Mouse (Mus musculus): ENCODE data around the gene Mybpc1. TPM values are rescaled to one million over a fixed set of nuclear protein-coding genes. Genes with fewer than 3 reads are reported as not detected.

Gene Mybpc1
- polyA plus RNA-seq (2015; fragmentation: Nextera tagmentation; extraction: Ambion mirVana): 8.4 and 17.8 TPM in 2 replicates

DNA sequence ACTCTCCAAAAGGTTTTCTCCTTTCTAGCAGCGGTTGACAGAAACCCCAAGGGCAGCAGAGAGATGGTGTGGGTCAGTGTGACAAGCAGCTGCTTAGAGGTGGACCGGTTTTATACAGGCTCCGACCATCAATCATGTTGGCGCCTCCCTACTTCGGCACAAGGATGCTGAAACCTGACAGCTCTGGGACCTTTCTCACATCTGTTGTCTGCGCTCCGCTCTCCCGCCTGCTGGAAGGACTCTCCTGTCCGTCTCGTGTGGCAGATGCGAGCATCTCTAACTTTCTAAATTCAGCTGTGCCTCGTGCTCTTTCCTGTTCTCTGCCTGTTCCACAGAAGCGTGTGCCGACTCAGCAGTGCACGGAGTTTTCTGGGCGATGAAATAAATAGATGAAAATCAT is at the start of gene Mybpc1:
Gene Mybpc1, minus strand, starts transcription at position 210 of the 400 bp plus-strand sequence.
- Histone ChIP-seq H3K4me3 (replicated peaks) (0 out of 2 replicates have a peak within 1 kb of the TSS, but pooled peaks have one; percentile 13), H3K36me3 (no peaks in the 10 kb centered on the region), H3K9me3 (replicated peaks) (no peaks in the 10 kb centered on the region), H3K27me3 (no peaks in the 10 kb centered on the region), H3K4me1 (0 out of 2 replicates have a peak, but pooled peaks cover 12% of the 10 kb centered on the region), H3K27ac (no peak within 1 kb of the TSS), H3K9ac (no peak within 1 kb of the TSS), H3K4me2 (peak within 1 kb of the TSS; percentile 41)
- WGBS: 11% methylated on average over 16 of the region's 16 CpGs
- ATAC-seq (replicated peaks; ENCODE audit: low FRiP score): peak; percentile 91

DNA sequence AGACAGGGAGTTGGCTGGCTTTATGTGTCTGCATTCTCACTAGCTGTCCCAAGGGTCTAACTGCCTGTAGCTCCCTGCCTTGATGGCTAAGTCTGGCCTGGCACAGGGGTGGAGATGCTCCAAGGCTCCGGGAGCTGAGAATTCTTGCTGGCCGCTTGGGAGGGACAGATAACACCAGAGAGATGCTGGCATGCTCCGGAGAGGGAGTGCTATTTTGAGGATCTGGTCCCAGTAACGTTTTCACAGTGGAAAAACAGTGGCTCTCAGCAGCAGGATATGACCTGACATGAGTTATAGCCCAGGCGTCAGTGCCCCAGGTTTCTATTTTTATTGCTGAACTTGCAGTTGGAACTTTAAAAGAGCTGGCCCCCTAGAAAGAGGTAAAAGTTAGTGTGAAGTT is 40.5 kb upstream of the Mybpc1 start:
- ATAC-seq (replicated peaks; ENCODE audit: low FRiP score): peak; percentile 75
- H3K4me3 ChIP-seq (replicated peaks): no peak overlapping the region
- no peak overlapping the region for H3K9ac ChIP-seq
- H3K4me1 ChIP-seq: peaks cover 5% of the 10 kb centered on the region; the same call in 1 of the 2 replicates
- no peaks in the 10 kb centered on the region for H3K27me3 ChIP-seq
- no peak overlapping the region for H3K4me2 ChIP-seq
- no peaks in the 10 kb centered on the region for H3K9me3 ChIP-seq (replicated peaks)
- 0 out of 2 replicates have a peak overlapping the region, but pooled peaks have one; percentile 22 for H3K27ac ChIP-seq
- WGBS: 14% methylated on average over 5 of the region's 5 CpGs
- no peaks in the 10 kb centered on the region for H3K36me3 ChIP-seq

DNA sequence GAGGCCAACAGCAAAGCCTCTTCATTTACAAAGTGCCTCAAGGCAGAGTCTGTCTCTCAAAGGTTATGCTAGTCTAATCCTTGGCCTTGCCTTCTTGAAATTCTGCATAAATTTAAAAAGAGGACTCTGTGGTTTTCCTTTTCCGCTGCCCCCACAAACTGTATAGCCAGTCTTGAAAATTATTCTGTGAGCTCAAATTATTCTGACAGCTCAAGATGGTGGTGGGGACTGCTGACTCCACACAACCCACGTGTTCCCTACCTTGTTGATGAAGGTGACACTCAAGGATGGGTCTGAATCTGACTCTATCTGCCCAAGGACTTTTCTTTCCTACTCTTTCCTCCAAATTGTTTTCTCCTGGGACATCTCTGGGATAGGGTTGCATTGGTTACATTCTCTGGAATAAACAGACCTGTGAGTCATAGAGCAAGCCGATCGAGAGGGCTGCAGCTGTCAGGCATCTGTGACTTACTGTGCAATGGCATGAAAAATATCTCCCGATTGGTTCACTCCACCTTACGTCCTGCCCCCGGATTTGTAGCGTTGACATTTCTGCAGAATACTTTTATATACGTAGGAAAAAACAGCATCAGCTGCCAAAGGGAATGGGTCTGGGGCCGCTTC is 26.5 kb upstream of the Mybpc1 start:
- H3K4me3 ChIP-seq (replicated peaks): no peak overlapping the region
- no peaks in the 10 kb centered on the region for H3K4me1 ChIP-seq
- no peak overlapping the region for H3K27ac ChIP-seq
- H3K36me3 ChIP-seq: no peaks in the 10 kb centered on the region
- no peaks in the 10 kb centered on the region for H3K27me3 ChIP-seq
- no peaks in the 10 kb centered on the region for H3K9me3 ChIP-seq (replicated peaks)
- no peak overlapping the region for H3K4me2 ChIP-seq
- ATAC-seq (replicated peaks; ENCODE audit: low FRiP score): no peak
- WGBS: 60% methylated on average over 10 of the region's 10 CpGs
- no peak overlapping the region for H3K9ac ChIP-seq

DNA sequence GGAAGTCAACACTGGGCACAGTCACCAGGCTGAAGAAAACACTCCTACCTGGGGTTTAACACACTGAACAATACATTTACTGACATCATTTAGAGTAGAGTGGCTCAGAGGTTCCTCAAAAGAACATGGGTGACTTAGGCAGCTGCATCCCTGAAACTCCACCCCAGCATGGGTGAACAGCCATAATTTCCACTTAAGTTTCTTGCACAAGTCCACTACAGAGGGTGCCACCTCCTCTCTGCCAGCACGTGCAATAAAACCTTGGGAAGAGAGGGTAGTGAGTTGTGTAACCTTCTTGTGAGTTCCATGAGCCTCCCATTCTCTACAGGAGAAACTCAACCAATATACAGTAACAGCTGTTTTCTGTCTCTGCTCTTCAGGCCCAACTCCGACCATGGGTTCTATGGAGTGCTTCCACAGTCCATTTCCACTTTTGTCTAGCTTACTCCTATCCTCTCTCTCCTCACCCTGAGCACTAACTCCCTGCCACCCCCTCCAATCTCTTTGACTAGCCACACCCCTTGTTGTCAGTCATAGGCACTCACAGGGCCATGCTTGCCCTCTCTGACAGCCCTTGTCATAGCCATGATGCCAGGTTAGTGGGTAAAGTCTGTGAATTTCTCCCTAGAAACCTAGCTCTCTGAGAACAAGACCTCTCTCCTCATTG is 25.8 kb upstream of the Mybpc1 start:
- Histone ChIP-seq H3K4me2 (no peak overlapping the region), H3K36me3 (no peaks in the 10 kb centered on the region), H3K4me1 (no peaks in the 10 kb centered on the region), H3K9me3 (replicated peaks) (no peaks in the 10 kb centered on the region), H3K27ac (no peak overlapping the region), H3K27me3 (no peaks in the 10 kb centered on the region), H3K4me3 (replicated peaks) (no peak overlapping the region), H3K9ac (no peak overlapping the region)
- 71% methylated on average over 2 of the region's 2 CpGs for WGBS
- no peak for ATAC-seq (replicated peaks; ENCODE audit: low FRiP score)

DNA sequence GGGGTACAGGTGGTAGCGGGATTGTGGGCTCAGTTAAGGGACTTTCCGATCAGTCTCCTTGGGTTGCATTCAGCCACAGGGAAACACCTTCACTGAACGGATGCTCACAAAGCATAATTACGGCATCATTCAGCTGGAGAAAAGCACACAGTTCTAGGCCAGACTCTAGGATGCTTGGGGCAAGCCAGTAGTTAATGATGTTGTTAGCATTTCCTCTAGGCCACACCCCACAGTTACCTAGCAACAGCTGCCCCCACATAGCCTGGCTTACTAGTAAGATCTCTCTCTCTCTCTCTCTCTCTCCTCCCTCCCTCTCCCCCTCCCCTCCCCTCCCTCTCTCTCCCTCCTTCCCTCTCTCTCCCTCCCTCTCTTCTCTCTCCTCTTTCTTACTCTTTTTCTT is 22.1 kb upstream of the Mybpc1 start:
- no peaks in the 10 kb centered on the region for H3K36me3 ChIP-seq
- H3K4me1 ChIP-seq: 0 out of 2 replicates have a peak, but pooled peaks cover 4% of the 10 kb centered on the region
- WGBS: 64% methylated on average over 4 of the region's 4 CpGs
- no peaks in the 10 kb centered on the region for H3K27me3 ChIP-seq
- no peaks in the 10 kb centered on the region for H3K9me3 ChIP-seq (replicated peaks)
- H3K9ac ChIP-seq: no peak overlapping the region
- no peak overlapping the region for H3K4me3 ChIP-seq (replicated peaks)
- ATAC-seq (replicated peaks; ENCODE audit: low FRiP score): no peak; the same call in 1 of the 2 replicates
- no peak overlapping the region for H3K4me2 ChIP-seq
- no peak overlapping the region for H3K27ac ChIP-seq

DNA sequence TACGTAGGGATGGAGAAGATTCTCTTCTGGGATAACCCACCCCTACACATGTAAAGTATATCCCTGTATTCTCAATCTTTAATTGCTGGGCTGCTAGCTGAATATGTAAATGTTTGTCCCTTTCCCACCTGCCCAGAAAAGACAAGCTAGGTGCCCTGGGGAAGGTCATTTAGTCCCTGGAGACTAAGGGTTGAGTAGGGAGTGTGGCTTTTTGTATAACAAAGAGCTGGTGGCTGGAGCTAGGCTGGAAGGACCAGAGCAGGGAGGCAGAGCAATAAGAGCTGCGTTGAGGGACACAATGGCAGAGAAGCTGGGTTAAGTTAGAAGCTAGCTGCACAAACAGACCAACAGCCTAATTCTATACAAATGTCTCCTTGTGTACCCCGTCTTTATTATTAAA is 21.2 kb upstream of the Mybpc1 start:
- 76% methylated on average over 3 of the region's 3 CpGs for WGBS
- Histone ChIP-seq H3K27ac (no peak overlapping the region), H3K27me3 (no peaks in the 10 kb centered on the region), H3K4me1 (0 out of 2 replicates have a peak, but pooled peaks cover 4% of the 10 kb centered on the region), H3K9me3 (replicated peaks) (no peaks in the 10 kb centered on the region), H3K4me2 (no peak overlapping the region), H3K36me3 (no peaks in the 10 kb centered on the region), H3K9ac (no peak overlapping the region), H3K4me3 (replicated peaks) (no peak overlapping the region)
- no peak for ATAC-seq (replicated peaks; ENCODE audit: low FRiP score)

DNA sequence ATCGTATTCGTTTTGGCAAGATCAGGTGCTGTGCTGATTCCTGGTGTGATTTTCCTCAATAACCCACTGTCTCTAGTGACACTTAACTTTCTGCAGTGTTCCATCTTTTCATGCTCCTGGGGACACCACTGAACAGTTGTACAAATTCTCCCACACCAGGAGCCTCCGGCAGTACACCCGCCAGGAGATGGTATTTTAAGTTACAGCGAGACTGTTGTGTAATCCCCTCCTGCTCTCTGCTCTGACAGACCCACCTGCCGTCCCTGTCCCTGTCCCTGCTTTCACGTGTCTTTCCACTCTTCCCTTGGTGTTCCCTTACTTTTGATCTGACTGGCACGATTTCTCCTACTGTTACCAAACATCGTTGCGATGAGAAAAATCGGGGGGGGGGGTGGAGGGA is 19.3 kb upstream of the Mybpc1 start:
- WGBS: 83% methylated on average over 11 of the region's 11 CpGs
- no peak overlapping the region for H3K4me3 ChIP-seq (replicated peaks)
- no peak overlapping the region for H3K27ac ChIP-seq
- H3K4me1 ChIP-seq: 0 out of 2 replicates have a peak, but pooled peaks cover 4% of the 10 kb centered on the region
- no peak overlapping the region for H3K9ac ChIP-seq
- ATAC-seq (replicated peaks; ENCODE audit: low FRiP score): no peak
- H3K27me3 ChIP-seq: no peaks in the 10 kb centered on the region
- no peak overlapping the region for H3K4me2 ChIP-seq
- no peaks in the 10 kb centered on the region for H3K36me3 ChIP-seq
- no peaks in the 10 kb centered on the region for H3K9me3 ChIP-seq (replicated peaks)

DNA sequence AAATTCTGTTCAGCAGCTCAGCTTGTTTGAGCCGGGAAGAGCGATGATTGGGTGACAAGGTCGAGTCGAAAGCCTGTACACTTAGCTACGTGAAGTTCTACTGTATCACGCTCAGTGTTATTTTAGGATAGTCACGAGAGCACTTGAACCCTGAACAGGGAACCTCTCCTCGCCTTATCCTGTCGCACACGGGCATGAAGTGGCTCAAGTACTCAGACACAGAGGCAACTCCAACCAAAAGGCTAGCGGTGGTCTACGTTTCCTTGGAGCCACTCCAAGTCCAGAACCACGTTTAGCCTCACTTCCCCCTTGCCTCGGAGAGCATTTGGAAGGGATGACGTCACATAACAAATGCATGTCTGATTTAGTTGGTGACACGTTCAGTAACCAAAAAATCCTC is 17.7 kb upstream of the Mybpc1 start:
- ATAC-seq (replicated peaks; ENCODE audit: low FRiP score): no peak
- H3K9ac ChIP-seq: no peak overlapping the region
- H3K27ac ChIP-seq: no peak overlapping the region
- H3K9me3 ChIP-seq (replicated peaks): no peaks in the 10 kb centered on the region
- 0 out of 2 replicates have a peak, but pooled peaks cover 4% of the 10 kb centered on the region for H3K4me1 ChIP-seq
- 70% methylated on average over 16 of the region's 16 CpGs for WGBS
- H3K27me3 ChIP-seq: no peaks in the 10 kb centered on the region
- no peaks in the 10 kb centered on the region for H3K36me3 ChIP-seq
- H3K4me3 ChIP-seq (replicated peaks): no peak overlapping the region
- peak overlapping the region; percentile 28; the same call in 1 of the 2 replicates for H3K4me2 ChIP-seq

DNA sequence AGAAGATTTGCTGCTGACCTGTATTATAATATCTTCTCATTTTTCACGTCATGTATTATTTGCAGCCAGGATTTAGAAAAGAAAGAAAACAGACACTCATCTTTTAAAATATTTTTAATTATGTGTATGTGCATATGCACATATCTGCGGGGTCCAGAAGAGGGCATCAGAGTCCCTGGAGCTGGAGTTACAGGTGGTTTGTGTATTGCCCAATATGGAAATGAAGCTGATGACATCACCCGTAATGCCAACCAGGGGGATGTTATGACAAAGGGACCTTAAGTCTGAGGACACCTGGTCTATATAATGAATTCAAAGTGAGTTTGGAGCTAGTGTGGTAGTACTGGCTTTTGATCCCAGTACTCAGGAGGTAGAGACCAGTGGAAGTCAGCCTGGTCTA is 15.9 kb upstream of the Mybpc1 start:
- no peak overlapping the region for H3K27ac ChIP-seq
- H3K27me3 ChIP-seq: no peaks in the 10 kb centered on the region
- no peaks in the 10 kb centered on the region for H3K36me3 ChIP-seq
- H3K9ac ChIP-seq: no peak overlapping the region
- no peak for ATAC-seq (replicated peaks; ENCODE audit: low FRiP score)
- H3K4me3 ChIP-seq (replicated peaks): no peak overlapping the region
- no peak overlapping the region for H3K4me2 ChIP-seq
- 95% methylated on average over 3 of the region's 3 CpGs for WGBS
- no peaks in the 10 kb centered on the region for H3K9me3 ChIP-seq (replicated peaks)
- 0 out of 2 replicates have a peak, but pooled peaks cover 4% of the 10 kb centered on the region for H3K4me1 ChIP-seq

DNA sequence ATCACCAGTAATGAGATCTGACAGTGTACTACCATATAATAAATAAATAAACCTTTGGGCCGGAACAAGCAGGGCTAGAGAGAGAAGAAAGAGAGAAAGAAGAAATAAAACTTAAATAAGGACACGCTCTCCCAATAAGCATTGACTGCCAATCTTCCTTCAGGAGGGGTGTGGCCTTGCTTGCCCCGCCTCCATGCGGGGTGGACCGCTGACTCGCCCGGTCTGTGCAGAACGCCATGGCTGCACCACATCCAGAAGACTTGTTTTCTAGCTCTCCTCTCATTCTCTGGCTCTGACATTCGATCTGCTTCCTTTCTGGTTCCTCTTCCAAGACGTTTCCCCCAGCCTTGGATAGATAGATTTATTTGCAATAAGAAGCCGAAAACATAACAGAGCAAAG is 8.1 kb upstream of the Mybpc1 start:
- ATAC-seq (replicated peaks; ENCODE audit: low FRiP score): no peak
- H3K9me3 ChIP-seq (replicated peaks): no peaks in the 10 kb centered on the region
- 79% methylated on average over 11 of the region's 11 CpGs for WGBS
- H3K9ac ChIP-seq: no peak overlapping the region
- H3K27me3 ChIP-seq: no peaks in the 10 kb centered on the region
- H3K4me3 ChIP-seq (replicated peaks): no peak overlapping the region
- H3K4me2 ChIP-seq: no peak overlapping the region
- no peak overlapping the region for H3K27ac ChIP-seq
- H3K36me3 ChIP-seq: no peaks in the 10 kb centered on the region
- no peaks in the 10 kb centered on the region for H3K4me1 ChIP-seq

DNA sequence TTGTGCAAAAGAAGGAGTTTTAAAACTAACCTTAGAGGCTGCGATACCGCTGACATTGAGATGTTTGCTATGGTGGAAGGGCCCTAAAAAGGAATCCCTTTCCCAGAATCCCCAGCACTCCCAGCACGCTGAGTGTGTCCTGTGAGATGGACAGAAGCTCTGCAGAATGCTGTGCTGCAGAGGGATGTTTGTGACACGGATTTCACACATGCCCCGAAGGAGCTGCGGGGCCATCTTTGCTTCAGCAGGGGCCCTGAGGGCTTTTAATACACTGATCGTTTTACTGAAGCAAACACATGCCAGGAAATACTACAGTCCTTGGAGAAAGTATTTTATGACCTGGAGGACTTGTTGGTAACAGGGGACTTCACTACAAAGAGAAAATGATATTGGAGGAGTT is 1.7 kb upstream of the Mybpc1 start:
- Histone ChIP-seq H3K4me1 (0 out of 2 replicates have a peak, but pooled peaks cover 12% of the 10 kb centered on the region), H3K9ac (no peak overlapping the region), H3K4me3 (replicated peaks) (no peak overlapping the region), H3K27ac (no peak overlapping the region), H3K9me3 (replicated peaks) (no peaks in the 10 kb centered on the region), H3K36me3 (no peaks in the 10 kb centered on the region), H3K4me2 (no peak overlapping the region), H3K27me3 (no peaks in the 10 kb centered on the region)
- WGBS: 50% methylated on average over 7 of the region's 7 CpGs
- no peak for ATAC-seq (replicated peaks; ENCODE audit: low FRiP score)

DNA sequence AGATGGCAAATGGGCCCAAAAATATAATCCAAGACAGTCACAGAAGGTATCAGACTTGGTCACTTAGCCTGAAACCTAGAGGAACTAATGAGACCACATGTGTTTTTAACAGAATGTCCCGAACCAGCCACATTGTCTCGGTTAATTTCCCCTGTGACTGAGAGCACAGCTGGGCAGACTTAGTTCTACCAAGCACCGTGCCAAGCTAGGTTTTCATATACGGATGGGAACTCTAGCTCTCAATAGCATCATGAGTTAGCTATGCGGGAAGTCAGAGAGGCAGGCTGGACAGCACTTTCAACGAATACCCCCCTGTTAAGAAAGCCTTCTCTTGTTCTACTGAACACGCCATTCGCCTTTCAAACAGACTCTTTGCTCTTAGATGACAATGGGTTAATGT is 1.1 kb upstream of the Mybpc1 start:
- no peak overlapping the region for H3K27ac ChIP-seq
- H3K9ac ChIP-seq: no peak overlapping the region
- H3K4me3 ChIP-seq (replicated peaks): no peak overlapping the region
- H3K4me2 ChIP-seq: no peak overlapping the region
- no peak for ATAC-seq (replicated peaks; ENCODE audit: low FRiP score)
- no peaks in the 10 kb centered on the region for H3K36me3 ChIP-seq
- no peaks in the 10 kb centered on the region for H3K9me3 ChIP-seq (replicated peaks)
- no peaks in the 10 kb centered on the region for H3K27me3 ChIP-seq
- 0 out of 2 replicates have a peak, but pooled peaks cover 12% of the 10 kb centered on the region for H3K4me1 ChIP-seq
- 68% methylated on average over 8 of the region's 8 CpGs for WGBS

Measured in kidney, embryonic 15.5 days (tissue).